Mouse (Mus musculus): ENCODE results near the gene Psmd11. TPM values are rescaled to one million over a fixed set of nuclear protein-coding genes. Genes with fewer than 3 reads are reported as not detected.

Gene Psmd11
- polyA plus RNA-seq, 1 experiment from 2014 or later: 348 TPM

DNA sequence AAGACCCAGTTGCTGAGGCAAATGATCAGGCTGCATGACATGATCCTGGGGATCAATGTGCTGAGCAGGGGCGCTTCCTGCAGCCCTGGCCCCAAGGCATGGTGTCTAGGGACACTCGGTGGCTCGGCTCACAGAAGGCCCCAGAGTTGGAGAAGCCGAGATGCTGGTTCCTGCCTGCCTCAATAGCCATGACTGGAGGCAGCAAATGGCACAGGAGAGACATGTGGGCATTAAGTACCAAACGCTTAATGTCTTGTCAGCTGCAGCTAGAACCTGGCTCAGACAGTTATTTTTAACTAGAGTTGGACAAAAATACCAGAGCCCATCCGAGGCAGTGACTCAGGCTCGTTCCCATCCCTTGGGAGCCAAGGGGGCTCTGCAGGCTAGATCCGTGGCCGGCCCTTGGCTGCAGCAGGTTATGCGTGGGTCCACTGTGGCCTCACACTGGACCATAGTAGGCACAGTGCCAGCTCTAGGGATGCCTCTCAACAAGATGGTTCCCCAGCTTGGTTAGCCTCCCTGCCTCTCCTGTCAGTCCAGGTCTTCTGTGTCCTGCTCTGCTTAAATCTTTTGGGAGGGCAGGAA lies 57.3 kb downstream of the Psmd11 start:
- Histone ChIP-seq H3K9ac (replicated peaks; ENCODE audit: low read length) (no peak overlapping the region), H3K27ac (replicated peaks; ENCODE audit: low read depth, low read length) (no peak overlapping the region), H3K36me3 (replicated peaks; ENCODE audit: control insufficient read depth, insufficient read depth, low read depth, low read length) (no peaks in the 10 kb centered on the region), H3K4me2 (ENCODE audit: low read depth, low read length) (no peak overlapping the region), H3K4me1 (ENCODE audit: control insufficient read depth, insufficient read depth, low read length) (peaks cover 2% of the 10 kb centered on the region; the same call in 1 of the 2 replicates), H3K27me3 (ENCODE audit: control insufficient read depth, insufficient read depth, low read length) (no peaks in the 10 kb centered on the region), H3K4me3 (ENCODE audit: low read depth, low read length) (no peak overlapping the region), H3K9me3 (replicated peaks; ENCODE audit: control insufficient read depth, low read length) (no peaks in the 10 kb centered on the region)
- WGBS: 75% methylated on average over 10 of the region's 10 CpGs
- DNase-seq (ENCODE audit: low spot score): no peak
- no peak for ATAC-seq (replicated peaks; ENCODE audit: insufficient number of reproducible peaks, low FRiP score, low TSS enrichment, low read depth)

GRCm38 (mm10) chr11:80487904-80488587 lies 59.6 kb downstream of the Psmd11 start:
- H3K4me2 ChIP-seq (ENCODE audit: low read depth, low read length): no peak overlapping the region
- 75% methylated on average over 15 of the region's 15 CpGs for WGBS
- no peak overlapping the region for H3K9ac ChIP-seq (replicated peaks; ENCODE audit: low read length)
- no peak for DNase-seq (ENCODE audit: low spot score)
- H3K4me1 ChIP-seq (ENCODE audit: control insufficient read depth, insufficient read depth, low read length): peaks cover 2% of the 10 kb centered on the region; the same call in 1 of the 2 replicates
- no peaks in the 10 kb centered on the region for H3K36me3 ChIP-seq (replicated peaks; ENCODE audit: control insufficient read depth, insufficient read depth, low read depth, low read length)
- no peaks in the 10 kb centered on the region for H3K27me3 ChIP-seq (ENCODE audit: control insufficient read depth, insufficient read depth, low read length)
- no peak overlapping the region for H3K27ac ChIP-seq (replicated peaks; ENCODE audit: low read depth, low read length)
- no peak overlapping the region for H3K4me3 ChIP-seq (ENCODE audit: low read depth, low read length)
- H3K9me3 ChIP-seq (replicated peaks; ENCODE audit: control insufficient read depth, low read length): no peaks in the 10 kb centered on the region
- ATAC-seq (replicated peaks; ENCODE audit: insufficient number of reproducible peaks, low FRiP score, low TSS enrichment, low read depth): no peak

- H3K27me3 ChIP-seq (ENCODE audit: control insufficient read depth, insufficient read depth, low read length): no peaks in the 10 kb centered on the region
- no peaks in the 10 kb centered on the region for H3K9me3 ChIP-seq (replicated peaks; ENCODE audit: control insufficient read depth, low read length)
- peaks cover 2% of the 10 kb centered on the region; the same call in 1 of the 2 replicates for H3K4me1 ChIP-seq (ENCODE audit: control insufficient read depth, insufficient read depth, low read length)
- DNase-seq (ENCODE audit: low spot score) (peak; percentile 54), ATAC-seq (replicated peaks; ENCODE audit: insufficient number of reproducible peaks, low FRiP score, low TSS enrichment, low read depth) (no peak; the same call in 1 of the 2 replicates)
- H3K27ac ChIP-seq (replicated peaks; ENCODE audit: low read depth, low read length): no peak overlapping the region
- WGBS: 48% methylated on average over 12 of the region's 12 CpGs
- H3K4me2 ChIP-seq (ENCODE audit: low read depth, low read length): 0 out of 2 replicates have a peak overlapping the region, but pooled peaks have one; percentile 11
- H3K9ac ChIP-seq (replicated peaks; ENCODE audit: low read length): no peak overlapping the region
- H3K36me3 ChIP-seq (replicated peaks; ENCODE audit: control insufficient read depth, insufficient read depth, low read depth, low read length): no peaks in the 10 kb centered on the region
- H3K4me3 ChIP-seq (ENCODE audit: low read depth, low read length): no peak overlapping the region
These were observed 60.9 kb downstream of the Psmd11 start for GRCm38 (mm10) chr11:80489172-80489881.

GRCm38 (mm10) chr11:80489882-80490196 lies 61.4 kb downstream of the Psmd11 start:
- Histone ChIP-seq H3K4me1 (ENCODE audit: control insufficient read depth, insufficient read depth, low read length) (peaks cover 2% of the 10 kb centered on the region; the same call in 1 of the 2 replicates), H3K9ac (replicated peaks; ENCODE audit: low read length) (no peak overlapping the region), H3K36me3 (replicated peaks; ENCODE audit: control insufficient read depth, insufficient read depth, low read depth, low read length) (no peaks in the 10 kb centered on the region), H3K27ac (replicated peaks; ENCODE audit: low read depth, low read length) (no peak overlapping the region), H3K9me3 (replicated peaks; ENCODE audit: control insufficient read depth, low read length) (no peaks in the 10 kb centered on the region), H3K27me3 (ENCODE audit: control insufficient read depth, insufficient read depth, low read length) (no peaks in the 10 kb centered on the region), H3K4me3 (ENCODE audit: low read depth, low read length) (no peak overlapping the region), H3K4me2 (ENCODE audit: low read depth, low read length) (no peak overlapping the region)
- 47% methylated on average over 5 of the region's 5 CpGs for WGBS
- DNase-seq (ENCODE audit: low spot score) (no peak), ATAC-seq (replicated peaks; ENCODE audit: insufficient number of reproducible peaks, low FRiP score, low TSS enrichment, low read depth) (no peak)

GRCm38 (mm10) chr11:80490831-80491230 lies 62.4 kb downstream of the Psmd11 start:
- Histone ChIP-seq H3K27me3 (ENCODE audit: control insufficient read depth, insufficient read depth, low read length) (no peaks in the 10 kb centered on the region), H3K27ac (replicated peaks; ENCODE audit: low read depth, low read length) (no peak overlapping the region), H3K4me2 (ENCODE audit: low read depth, low read length) (no peak overlapping the region), H3K9me3 (replicated peaks; ENCODE audit: control insufficient read depth, low read length) (no peaks in the 10 kb centered on the region), H3K4me1 (ENCODE audit: control insufficient read depth, insufficient read depth, low read length) (peaks cover 2% of the 10 kb centered on the region; the same call in 1 of the 2 replicates), H3K36me3 (replicated peaks; ENCODE audit: control insufficient read depth, insufficient read depth, low read depth, low read length) (no peaks in the 10 kb centered on the region), H3K9ac (replicated peaks; ENCODE audit: low read length) (no peak overlapping the region), H3K4me3 (ENCODE audit: low read depth, low read length) (no peak overlapping the region)
- DNase-seq (ENCODE audit: low spot score) (no peak), ATAC-seq (replicated peaks; ENCODE audit: insufficient number of reproducible peaks, low FRiP score, low TSS enrichment, low read depth) (no peak)
- 70% methylated on average over 10 of the region's 10 CpGs for WGBS

GRCm38 (mm10) chr11:80493186-80493585 lies 64.8 kb downstream of the Psmd11 start:
- Histone ChIP-seq H3K4me1 (ENCODE audit: control insufficient read depth, insufficient read depth, low read length) (peaks cover 2% of the 10 kb centered on the region; the same call in 1 of the 2 replicates), H3K9ac (replicated peaks; ENCODE audit: low read length) (no peak overlapping the region), H3K27me3 (ENCODE audit: control insufficient read depth, insufficient read depth, low read length) (no peaks in the 10 kb centered on the region), H3K27ac (replicated peaks; ENCODE audit: low read depth, low read length) (no peak overlapping the region), H3K36me3 (replicated peaks; ENCODE audit: control insufficient read depth, insufficient read depth, low read depth, low read length) (no peaks in the 10 kb centered on the region), H3K4me3 (ENCODE audit: low read depth, low read length) (no peak overlapping the region), H3K4me2 (ENCODE audit: low read depth, low read length) (no peak overlapping the region), H3K9me3 (replicated peaks; ENCODE audit: control insufficient read depth, low read length) (no peaks in the 10 kb centered on the region)
- DNase-seq (ENCODE audit: low spot score) (no peak), ATAC-seq (replicated peaks; ENCODE audit: insufficient number of reproducible peaks, low FRiP score, low TSS enrichment, low read depth) (no peak)
- WGBS: 90% methylated on average over 5 of the region's 5 CpGs

- H3K36me3 ChIP-seq (replicated peaks; ENCODE audit: control insufficient read depth, insufficient read depth, low read depth, low read length): no peaks in the 10 kb centered on the region
- H3K9me3 ChIP-seq (replicated peaks; ENCODE audit: control insufficient read depth, low read length): no peaks in the 10 kb centered on the region
- H3K4me1 ChIP-seq (ENCODE audit: control insufficient read depth, insufficient read depth, low read length): no peaks in the 10 kb centered on the region; the same call in 1 of the 2 replicates
- no peaks in the 10 kb centered on the region for H3K27me3 ChIP-seq (ENCODE audit: control insufficient read depth, insufficient read depth, low read length)
- H3K4me2 ChIP-seq (ENCODE audit: low read depth, low read length): no peak overlapping the region
- ATAC-seq (replicated peaks; ENCODE audit: insufficient number of reproducible peaks, low FRiP score, low TSS enrichment, low read depth): no peak
- WGBS: 83% methylated on average over 9 of the region's 9 CpGs
- H3K4me3 ChIP-seq (ENCODE audit: low read depth, low read length): no peak overlapping the region
- no peak for DNase-seq (ENCODE audit: low spot score)
- H3K27ac ChIP-seq (replicated peaks; ENCODE audit: low read depth, low read length): no peak overlapping the region
- H3K9ac ChIP-seq (replicated peaks; ENCODE audit: low read length): no peak overlapping the region
These were observed 66.4 kb downstream of the Psmd11 start for GRCm38 (mm10) chr11:80494852-80495251.

DNA sequence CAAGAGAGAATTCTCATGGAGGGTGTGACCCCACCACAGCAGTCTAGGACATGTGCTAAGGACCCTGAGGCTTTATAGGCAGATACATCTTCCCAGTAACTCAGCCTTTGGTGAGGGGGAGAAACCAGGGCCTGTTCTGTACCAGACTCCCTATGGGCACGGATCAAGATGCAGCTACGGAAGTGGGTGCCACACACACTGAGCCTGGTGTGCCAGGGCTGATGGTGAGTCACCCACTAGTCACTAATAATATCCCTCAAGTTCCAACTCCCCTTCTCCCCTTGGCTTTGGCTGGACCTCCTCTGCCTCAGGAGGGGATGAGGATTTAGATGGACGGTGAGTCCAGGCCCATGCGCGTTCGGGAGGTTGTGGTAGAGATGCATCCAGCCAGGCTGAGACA lies 67.6 kb downstream of the Psmd11 start:
- Histone ChIP-seq H3K36me3 (replicated peaks; ENCODE audit: control insufficient read depth, insufficient read depth, low read depth, low read length) (no peaks in the 10 kb centered on the region), H3K27ac (replicated peaks; ENCODE audit: low read depth, low read length) (no peak overlapping the region), H3K4me3 (ENCODE audit: low read depth, low read length) (no peak overlapping the region), H3K27me3 (ENCODE audit: control insufficient read depth, insufficient read depth, low read length) (no peaks in the 10 kb centered on the region), H3K4me1 (ENCODE audit: control insufficient read depth, insufficient read depth, low read length) (no peaks in the 10 kb centered on the region; the same call in 1 of the 2 replicates), H3K4me2 (ENCODE audit: low read depth, low read length) (no peak overlapping the region), H3K9me3 (replicated peaks; ENCODE audit: control insufficient read depth, low read length) (no peaks in the 10 kb centered on the region), H3K9ac (replicated peaks; ENCODE audit: low read length) (no peak overlapping the region)
- DNase-seq (ENCODE audit: low spot score) (no peak), ATAC-seq (replicated peaks; ENCODE audit: insufficient number of reproducible peaks, low FRiP score, low TSS enrichment, low read depth) (no peak)
- WGBS: 85% methylated on average over 6 of the region's 6 CpGs
